Mouse (Mus musculus) adrenal gland, adult (tissue): ENCODE measurements around the gene Cmah.
"Not testable (repeated sequence)": the region's sequence is repeated elsewhere in the genome, so short reads cannot be mapped to it uniquely, and the experiment has no call there.

ENCODE experiments used
- DNase-seq, 2 experiments: peaks; one replicate each; pipeline ENCODE4 v3.0.0; 2022 to 2023; ENCODE audit warnings: low spot score in 1 of 2; ENCODE audit not compliant: inconsistent age in 2 of 2

Cmah gene

GRCm38 (mm10) chr13:24339907-24340306 is 12.7 kb downstream of the Cmah start:
- DNase-seq = no peak

GRCm38 (mm10) chr13:24340462-24340861 is 13.3 kb downstream of the Cmah start:
- DNase-seq = no peak

- DNase-seq = no peak
These were observed 14.9 kb downstream of the Cmah start for GRCm38 (mm10) chr13:24342091-24342490.

GRCm38 (mm10) chr13:24353004-24353403 is 25.8 kb downstream of the Cmah start:
- no peak for DNase-seq

GRCm38 (mm10) chr13:24354751-24355150 is 27.5 kb downstream of the Cmah start:
- no peak for DNase-seq

GRCm38 (mm10) chr13:24359181-24359580 is 32.0 kb downstream of the Cmah start:
- no peak for DNase-seq

GRCm38 (mm10) chr13:24365191-24365590 is 38.0 kb downstream of the Cmah start:
- DNase-seq = no peak

GRCm38 (mm10) chr13:24372893-24373599 is 45.8 kb downstream of the Cmah start:
- no peak for DNase-seq

- not testable (repeated sequence) for DNase-seq
These were observed 47.4 kb downstream of the Cmah start for GRCm38 (mm10) chr13:24374606-24375005.

- DNase-seq = no peak
These were observed 48.4 kb downstream of the Cmah start for GRCm38 (mm10) chr13:24375320-24376203.

GRCm38 (mm10) chr13:24380713-24381112 is 53.5 kb downstream of the Cmah start:
- no peak for DNase-seq

GRCm38 (mm10) chr13:24383885-24384284 is 56.7 kb downstream of the Cmah start:
- no peak for DNase-seq

GRCm38 (mm10) chr13:24391892-24392291 is 64.7 kb downstream of the Cmah start:
- DNase-seq = no peak

- no peak for DNase-seq
These were observed 65.5 kb downstream of the Cmah start for GRCm38 (mm10) chr13:24392655-24393054.

GRCm38 (mm10) chr13:24393055-24393454 is 65.9 kb downstream of the Cmah start:
- DNase-seq = peak; percentile 22 to 45

GRCm38 (mm10) chr13:24395815-24396214 is 68.6 kb downstream of the Cmah start:
- no peak for DNase-seq

GRCm38 (mm10) chr13:24397181-24397580 is 70.0 kb downstream of the Cmah start:
- no peak for DNase-seq

GRCm38 (mm10) chr13:24398488-24398887 is 71.3 kb downstream of the Cmah start:
- no peak for DNase-seq

GRCm38 (mm10) chr13:24401821-24402220 is 74.6 kb downstream of the Cmah start:
- not testable (repeated sequence) for DNase-seq

GRCm38 (mm10) chr13:24403054-24403453 is 75.8 kb downstream of the Cmah start:
- DNase-seq = no peak

- no peak for DNase-seq
These were observed 79.6 kb downstream of the Cmah start for GRCm38 (mm10) chr13:24406847-24407246.

GRCm38 (mm10) chr13:24414635-24415206 is 87.5 kb downstream of the Cmah start:
- DNase-seq = peak in 1 of 2 experiments; percentile 26
